Mouse (Mus musculus) lung, adult 2 months (tissue): Measurements from ENCODE around the gene Arhgef28.

Experiments
- CTCF ChIP-seq: fragments of 200-500 bp; IDR thresholded peaks from 2 replicates; pipeline ENCODE4 v1.5.1; 2011; ENCODE audit warnings: mild to moderate bottlenecking, low read length, control low read depth; ENCODE audit not compliant: insufficient read depth
- POLR2A ChIP-seq: fragments of 200-500 bp; IDR thresholded peaks from 2 replicates; pipeline ENCODE4 v1.6.1; 2011; ENCODE audit warnings: low read depth, mild to moderate bottlenecking, control low read depth, low read length, borderline replicate concordance; ENCODE audit errors: extremely low read depth

DNA sequence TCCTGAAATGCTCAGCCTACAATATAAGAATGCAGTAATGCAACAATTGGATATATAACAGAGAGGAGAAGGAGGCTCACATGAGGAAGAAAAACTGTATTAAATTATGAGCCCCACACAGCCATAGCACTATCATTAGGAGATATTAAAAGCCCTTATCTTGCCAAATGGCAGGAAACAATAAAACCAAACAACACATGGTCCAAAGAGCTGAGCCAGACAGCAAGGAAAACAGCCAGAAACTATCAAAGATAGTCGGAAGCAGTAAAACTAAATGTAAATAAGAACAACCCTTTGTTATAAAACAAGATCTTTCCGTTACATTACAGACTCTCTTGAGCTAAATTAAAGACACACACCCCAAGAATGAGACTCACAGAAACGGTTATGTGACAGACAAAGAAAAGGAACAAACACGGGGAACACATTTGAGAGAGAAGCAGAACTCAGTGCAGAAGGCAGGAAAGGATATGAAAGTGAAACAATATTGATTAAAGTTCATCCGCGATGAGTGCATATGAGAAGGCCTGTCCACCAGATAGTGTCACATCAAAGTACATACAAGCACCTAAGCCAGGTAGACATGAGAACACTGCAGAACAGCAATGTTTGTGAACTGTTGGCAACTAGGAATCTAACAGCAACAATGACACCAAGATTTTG is 231.6 kb downstream of the Arhgef28 start:
- TF ChIP-seq CTCF: no peak
- no peak for TF ChIP-seq POLR2A
